Mouse (Mus musculus): ENCODE results near the gene Phka1. TPM values are rescaled to one million over a fixed set of nuclear protein-coding genes. Genes with fewer than 3 reads are reported as not detected.

Gene Phka1
- polyA plus RNA-seq, 2 experiments from 2014 or later = 0.11 to 0.25 TPM

Other genes starting within 250 kb of the Phka1 start
- 10 to 100 TPM in 1 of 2 experiments, 1 to 10 TPM in 1; 8.6 to 20.1 TPM for gene Hdac8, start 138.9 kb downstream of the Phka1 start, polyA plus RNA-seq (2017; shearing (Covaris generic))
- gene Gm3880, start 42.7 kb upstream of the Phka1 start, polyA plus RNA-seq (2017; shearing (Covaris generic)) = not detected
- gene Gm9112, start 63.4 kb upstream of the Phka1 start, polyA plus RNA-seq (2017; shearing (Covaris generic)) = not detected
- not detected for gene Dmrtc1b, start 63.6 kb upstream of the Phka1 start, polyA plus RNA-seq (2017; shearing (Covaris generic))
- not detected for gene Dmrtc1c1, start 158.7 kb upstream of the Phka1 start, polyA plus RNA-seq (2017; shearing (Covaris generic))
- not detected for gene Dmrtc1c2, start 210.4 kb upstream of the Phka1 start, polyA plus RNA-seq (2017; shearing (Covaris generic))
- not detected for gene 1700031F05Rik, start 223.7 kb upstream of the Phka1 start, polyA plus RNA-seq (2017; shearing (Covaris generic))

Data from CD4-positive, CD25-positive, alpha-beta regulatory T cell, adult 4 months (primary cell).